In the genomic region with DNA sequence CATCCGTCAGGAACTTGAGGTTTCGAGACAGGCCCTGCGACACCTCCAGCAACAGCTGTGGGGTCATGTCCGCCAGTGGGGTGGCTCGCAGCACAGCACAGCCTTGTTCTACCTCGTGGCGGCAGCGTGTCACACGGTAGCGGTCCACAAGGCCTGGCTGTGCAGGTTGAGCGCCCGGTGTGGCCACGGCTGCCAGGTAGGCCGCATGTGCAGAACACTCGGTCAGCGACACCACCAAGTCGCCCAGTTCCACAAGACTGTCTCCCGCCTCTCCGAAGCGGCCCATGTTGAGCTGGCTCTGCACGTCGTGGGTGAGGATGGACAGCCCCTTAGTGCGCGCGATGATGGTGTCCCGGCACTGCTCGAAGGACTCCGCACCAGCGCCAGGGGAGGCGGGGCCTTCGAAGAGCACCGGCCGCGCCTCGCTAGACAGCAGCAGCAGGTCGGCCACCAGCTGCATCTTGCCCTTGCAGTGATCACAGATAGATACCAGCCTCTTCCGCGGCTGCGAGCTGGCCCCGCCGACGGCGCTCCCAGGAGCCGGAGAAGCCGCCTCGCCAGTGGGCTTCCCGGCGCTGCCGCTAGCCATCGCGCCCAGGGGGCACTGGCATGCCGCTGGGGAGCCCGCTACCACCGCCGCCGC, we compare ENCODE assay signal across 8 mouse cellular contexts. TPM values are rescaled to one million over a fixed set of nuclear protein-coding genes. Genes with fewer than 3 reads are reported as not detected.
DNase-seq lines count a peak whose midpoint lies in the region; ATAC-seq and TF ChIP-seq lines count a peak whose summit lies in the region.

No protein-coding gene starts in this region.

- H3K9ac ChIP-seq in MEL (ENCODE audit: control insufficient read depth, low read depth, low read length, poor library complexity, severe bottlenecking) = peak overlapping the region; percentile 97
- peak overlapping the region; percentile 89 for H3K9ac ChIP-seq in heart, embryonic 15.5 days
- peak overlapping the region; percentile 92 for H3K9ac ChIP-seq in lung, embryonic 14.5 days

- no peaks in the 10 kb centered on the region for H3K9me3 ChIP-seq in MEL (replicated peaks; ENCODE audit: insufficient read depth, low read length)
- no peaks in the 10 kb centered on the region for H3K9me3 ChIP-seq in heart, embryonic 15.5 days (replicated peaks)
- no peaks in the 10 kb centered on the region; the same call in 1 of the 2 replicates for H3K9me3 ChIP-seq in lung, embryonic 14.5 days (ENCODE audit: low read depth, low read length)

- no peak for TF ChIP-seq RAD21 in MEL (IDR thresholded peaks at IDR 0.05; ENCODE audit: low read depth, low read length)

- H3K4me1 ChIP-seq in MEL (ENCODE audit: control insufficient read depth in 1 of 2, insufficient read depth in 2 of 2, low read length in 2 of 2) = peaks cover 5 to 24% of the 10 kb centered on the region in 2 experiments
- H3K4me1 ChIP-seq in bone marrow, adult 2 months (ENCODE audit: control insufficient read depth, insufficient read depth, low read length) = peaks cover 6% of the 10 kb centered on the region
- peaks cover 50% of the 10 kb centered on the region for H3K4me1 ChIP-seq in heart, embryonic 15.5 days (replicated peaks)
- peaks cover 23% of the 10 kb centered on the region for H3K4me1 ChIP-seq in lung, embryonic 14.5 days (ENCODE audit: insufficient read depth)

- H3K36me3 ChIP-seq in MEL (ENCODE audit: control insufficient read depth in 1 of 2, insufficient read depth in 2 of 2, low read length in 2 of 2) = peaks cover 0 to 37% of the 10 kb centered on the region in 2 experiments; a peak in 2 of 4 replicates
- 0 out of 2 replicates have a peak, but pooled peaks cover 4% of the 10 kb centered on the region for H3K36me3 ChIP-seq in heart, embryonic 15.5 days
- peaks cover 31% of the 10 kb centered on the region for H3K36me3 ChIP-seq in lung, embryonic 14.5 days (ENCODE audit: insufficient read depth)

- TF ChIP-seq CTCF in MEL (IDR thresholded peaks at IDR 0.05 in 2 of 3, conservative IDR thresholded peaks at IDR 0.05 in 1 of 3; ENCODE audit: control insufficient read depth in 1 of 3, insufficient read depth in 1 of 3, low read depth in 2 of 3, low read length in 3 of 3, poor library complexity in 1 of 3, severe bottlenecking in 1 of 3) = no peak
- no peak for TF ChIP-seq CTCF in bone marrow, adult 2 months (IDR thresholded peaks at IDR 0.05; ENCODE audit: control insufficient read depth, insufficient read depth, low read length)
- no peak for TF ChIP-seq CTCF in lung, embryonic 14.5 days (IDR thresholded peaks at IDR 0.05; ENCODE audit: low read depth)

- H3K79me2 ChIP-seq in MEL (ENCODE audit: control insufficient read depth, insufficient read depth, low read length, poor library complexity) = peaks cover 29% of the 10 kb centered on the region

- no peak for TF ChIP-seq POLR2A in MEL (IDR thresholded peaks at IDR 0.05; ENCODE audit: control insufficient read depth in 1 of 2, insufficient read depth in 1 of 2, low read depth in 1 of 2, low read length in 2 of 2, poor library complexity in 1 of 2)
- peak; percentile 72; the same call in 1 of the 2 replicates for TF ChIP-seq POLR2A in bone marrow, adult 2 months (IDR thresholded peaks at IDR 0.05; ENCODE audit: borderline replicate concordance, control insufficient read depth, low read depth, low read length)

- H3K4me2 ChIP-seq in heart, embryonic 15.5 days = peak overlapping the region; percentile 86
- peak overlapping the region; percentile 95 for H3K4me2 ChIP-seq in lung, embryonic 14.5 days

- WGBS in bone marrow, adult 2 months = 36% methylated on average over 56 of the region's 56 CpGs
- WGBS in heart, embryonic 15.5 days = 12% methylated on average over 56 of the region's 56 CpGs
- WGBS in lung, embryonic 14.5 days = 7% methylated on average over 56 of the region's 56 CpGs

- ATAC-seq in erythroblast, adult 5-6 weeks (replicated peaks; ENCODE audit: low FRiP score, poor library complexity, severe bottlenecking) = peak; percentile 56
- peak; percentile 9; the same call in 1 of the 2 replicates for ATAC-seq in heart, embryonic 15.5 days (replicated peaks; ENCODE audit: insufficient number of reproducible peaks, insufficient read depth, low FRiP score, low read depth)
- peak; percentile 28 for ATAC-seq in lung, embryonic 14.5 days (ENCODE audit: insufficient read depth)

- peak overlapping the region; percentile 83 to 93 for H3K4me3 ChIP-seq in MEL (ENCODE audit: control insufficient read depth in 1 of 2, insufficient read depth in 1 of 2, low read depth in 2 of 2, low read length in 2 of 2)
- peak overlapping the region; percentile 64 for H3K4me3 ChIP-seq in bone marrow, adult 2 months (replicated peaks; ENCODE audit: control insufficient read depth, low read depth, low read length)
- peak overlapping the region; percentile 72 for H3K4me3 ChIP-seq in heart, embryonic 15.5 days
- H3K4me3 ChIP-seq in lung, embryonic 14.5 days (ENCODE audit: low read depth, low read length) = peak overlapping the region; percentile 92

- DNase-seq in MEL (ENCODE audit: low read depth, low spot score) = peak; percentile 68
- DNase-seq in kidney, postnatal 25 days = peak; percentile 66 to 83
- peak; percentile 80 for DNase-seq in lung, embryonic 14.5 days
- DNase-seq in ovary, postnatal 10 days (ENCODE audit: low spot score) = peak; percentile 24
- peak; percentile 61 to 62 for DNase-seq in urinary bladder, postnatal 4 days (ENCODE audit: low spot score in 2 of 2)

- no peak for TF ChIP-seq EP300 in MEL (IDR thresholded peaks at IDR 0.05; ENCODE audit: low read depth in 1 of 2, low read length in 2 of 2)

- H3K27me3 ChIP-seq in MEL (ENCODE audit: control insufficient read depth in 1 of 2, insufficient read depth in 2 of 2, low read length in 2 of 2) = no peaks in the 10 kb centered on the region
- no peaks in the 10 kb centered on the region for H3K27me3 ChIP-seq in heart, embryonic 15.5 days
- H3K27me3 ChIP-seq in lung, embryonic 14.5 days (ENCODE audit: insufficient read depth, low read length) = no peaks in the 10 kb centered on the region

- H3K27ac ChIP-seq in MEL (ENCODE audit: control insufficient read depth, low read depth, low read length) = peak overlapping the region; percentile 98
- H3K27ac ChIP-seq in bone marrow, adult 2 months (ENCODE audit: control insufficient read depth, insufficient read depth, low read depth, low read length, poor library complexity) = peak overlapping the region; percentile 96
- peak overlapping the region; percentile 98 for H3K27ac ChIP-seq in heart, embryonic 15.5 days
- peak overlapping the region; percentile 99 for H3K27ac ChIP-seq in lung, embryonic 14.5 days (ENCODE audit: low read depth)

TF ChIP-seq in MEL, 35 proteins besides CTCF, POLR2A, EP300 and RAD21:
- 0 out of 2 replicates have a peak, but pooled peaks have one; percentile 24 for TF ChIP-seq TCF12 (IDR thresholded peaks at IDR 0.05; ENCODE audit: low read depth, low read length)
- TF ChIP-seq TBP (IDR thresholded peaks at IDR 0.05; ENCODE audit: low read depth, low read length) = no peak
- TF ChIP-seq MAX (IDR thresholded peaks at IDR 0.05; ENCODE audit: low read length) = 0 out of 2 replicates have a peak, but pooled peaks have one; percentile 29
- TF ChIP-seq NELFE (IDR thresholded peaks at IDR 0.05; ENCODE audit: low read depth, low read length) = 0 out of 2 replicates have a peak, but pooled peaks have one; percentile 11
- 0 out of 2 replicates have a peak, but pooled peaks have one; percentile 16 for TF ChIP-seq CHD1 (IDR thresholded peaks at IDR 0.05; ENCODE audit: low read depth, low read length)
- peak; percentile 82; the same call in 1 of the 2 replicates for TF ChIP-seq UBTF (IDR thresholded peaks at IDR 0.05; ENCODE audit: borderline replicate concordance, insufficient read depth, low read depth, low read length)

RNA-seq across cellular contexts. Expression of gene Tlnrd1, which starts 1.4 kb away (rescaled TPM):
- 7.5 and 8.8 TPM in 2 replicates for total RNA-seq in MEL (2012; rRNA removed)
- 10 to 100 TPM in 1 of 2 experiments, not detected in 1; 18.0 TPM for polyA plus RNA-seq in MEL (2012; ENCODE audit: insufficient read depth in 1 of 2, insufficient read length in 2 of 2, low read depth in 1 of 2, low replicate concordance in 2 of 2, missing spikeins in 1 of 2)
- 10.5 and 11.5 TPM in 2 replicates for polyA plus RNA-seq in bone marrow, adult 2 months (2011; ENCODE audit: insufficient read depth, insufficient read length, low replicate concordance, missing spikeins)
- 6.7 and 8.8 TPM in 2 replicates for total RNA-seq in erythroblast, adult 5-6 weeks (2015; ENCODE audit: low replicate concordance)
- total RNA-seq in erythroblast, adult 5-6 weeks (2017; ENCODE audit: low replicate concordance) = 8.3 and 12.4 TPM in 2 replicates
- polyA plus RNA-seq in heart, embryonic 15.5 days (2015; fragmentation: Nextera tagmentation; extraction: Ambion mirVana) = 10.2 and 13.3 TPM in 2 replicates
- 24.1 and 29.1 TPM in 2 replicates for polyA plus RNA-seq in lung, embryonic 14.5 days (2014; fragmentation: Nextera tagmentation; extraction: Ambion mirVana)

RNA-seq across cellular contexts. Expression of gene Mesd, which starts 1.5 kb away (rescaled TPM):
- 75.8 and 83.3 TPM in 2 replicates for total RNA-seq in MEL (2012; rRNA removed)
- 100 to 1,000 TPM in 1 of 2 experiments, 10 to 100 TPM in 1; 64.5 to 135 TPM for polyA plus RNA-seq in MEL (2012; ENCODE audit: insufficient read depth in 1 of 2, insufficient read length in 2 of 2, low read depth in 1 of 2, low replicate concordance in 2 of 2, missing spikeins in 1 of 2)
- 17.4 and 32.0 TPM in 2 replicates for polyA plus RNA-seq in bone marrow, adult 2 months (2011; ENCODE audit: insufficient read depth, insufficient read length, low replicate concordance, missing spikeins)
- total RNA-seq in erythroblast, adult 5-6 weeks (2015; ENCODE audit: low replicate concordance) = 22.2 and 27.1 TPM in 2 replicates
- total RNA-seq in erythroblast, adult 5-6 weeks (2017; ENCODE audit: low replicate concordance) = 28.9 and 35.9 TPM in 2 replicates
- 77.1 and 78.8 TPM in 2 replicates for polyA plus RNA-seq in heart, embryonic 15.5 days (2015; fragmentation: Nextera tagmentation; extraction: Ambion mirVana)
- 111 and 117 TPM in 2 replicates for polyA plus RNA-seq in lung, embryonic 14.5 days (2014; fragmentation: Nextera tagmentation; extraction: Ambion mirVana)

Comparison
In these comparisons a context has a peak if more than half of its experiments do, and no peak if none do; other contexts are left out.
1. Peak in every context shown above with its lines: DNase-seq, ATAC-seq, H3K4me3 ChIP-seq and H3K27ac ChIP-seq.
2. DNase-seq: peak in every context shown above with its lines; median percentile 80 in lung, embryonic 14.5 days; 74 in kidney, postnatal 25 days; 68 in MEL; 62 in urinary bladder, postnatal 4 days; 24 in ovary, postnatal 10 days.